Mouse (Mus musculus) kidney, adult 11 months (tissue): Measurements from ENCODE around the gene Baiap2.

ENCODE experiments used
- DNase-seq: peaks from one replicate; pipeline ENCODE4 v3.0.0; 2022

The Baiap2 gene

DNA sequence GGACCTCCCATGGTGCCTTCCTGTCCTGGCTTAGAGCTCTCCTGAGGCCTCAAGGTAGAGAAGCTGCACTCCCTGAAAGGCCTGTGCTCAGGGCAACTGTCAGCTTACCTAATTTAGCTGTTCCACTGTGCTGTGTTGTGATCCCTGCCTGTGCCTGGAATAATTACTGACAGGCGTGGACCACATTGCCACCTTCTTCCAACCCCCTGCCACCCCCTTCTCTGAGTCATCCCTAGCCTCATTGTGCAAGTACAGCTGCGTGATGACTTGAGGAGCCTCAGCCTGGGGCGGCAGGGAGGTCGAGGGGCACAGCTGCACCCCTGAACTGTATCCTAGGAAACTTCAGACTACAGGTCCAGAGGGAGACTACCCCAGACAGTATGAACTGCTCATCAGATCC, 5.7 kb downstream of the Baiap2 start:
- no peak for DNase-seq

- no peak for DNase-seq
These were observed 6.2 kb downstream of the Baiap2 start for GRCm38 (mm10) chr11:119948803-119949202.

- no peak for DNase-seq
These were observed 8.0 kb downstream of the Baiap2 start for GRCm38 (mm10) chr11:119950535-119950934.

DNA sequence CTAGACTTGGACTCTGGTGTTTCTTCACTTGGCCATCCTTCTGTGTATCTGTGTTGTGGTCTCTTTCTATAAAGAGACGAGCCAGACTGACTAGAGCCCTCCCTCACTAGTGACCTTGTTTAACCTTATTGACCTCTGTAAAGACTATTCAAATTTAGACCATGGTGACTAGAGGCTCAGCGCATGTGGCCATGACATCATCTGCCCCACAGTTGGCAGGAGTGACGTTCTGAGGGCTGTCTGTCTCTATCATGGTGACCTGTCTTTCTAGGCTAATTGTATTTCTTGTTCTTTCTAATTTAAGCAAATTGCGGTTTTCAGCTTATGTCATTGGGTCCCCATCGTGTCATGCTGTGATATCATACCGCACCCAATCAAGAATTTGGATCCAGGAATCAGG, 8.8 kb downstream of the Baiap2 start:
- DNase-seq: no peak

- peak; percentile 63 for DNase-seq
These were observed 10.1 kb downstream of the Baiap2 start for GRCm38 (mm10) chr11:119952429-119953224.

GRCm38 (mm10) chr11:119954233-119954632, 11.7 kb downstream of the Baiap2 start:
- DNase-seq: no peak

- DNase-seq: no peak
These were observed 12.3 kb downstream of the Baiap2 start for GRCm38 (mm10) chr11:119954749-119955337.

DNA sequence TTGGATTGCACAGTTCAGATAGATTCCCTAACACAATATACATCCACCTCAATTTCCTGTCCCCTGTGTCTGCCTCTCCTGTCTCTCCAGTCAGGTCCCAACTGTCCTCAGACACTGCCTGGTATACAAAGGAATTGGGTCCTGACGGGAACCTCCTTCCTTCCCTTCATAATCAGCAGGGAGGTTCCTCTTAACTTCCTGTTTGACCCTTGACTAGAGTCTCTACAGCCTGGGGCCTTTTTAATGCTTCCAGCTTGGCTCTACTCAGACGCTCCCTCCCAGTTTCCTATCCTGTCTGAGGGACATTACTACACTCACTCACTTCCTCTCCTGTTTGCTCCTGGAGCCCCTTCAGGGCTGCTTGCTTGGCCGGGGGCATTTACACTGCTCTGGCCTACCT, 12.9 kb downstream of the Baiap2 start:
- DNase-seq: no peak

DNA sequence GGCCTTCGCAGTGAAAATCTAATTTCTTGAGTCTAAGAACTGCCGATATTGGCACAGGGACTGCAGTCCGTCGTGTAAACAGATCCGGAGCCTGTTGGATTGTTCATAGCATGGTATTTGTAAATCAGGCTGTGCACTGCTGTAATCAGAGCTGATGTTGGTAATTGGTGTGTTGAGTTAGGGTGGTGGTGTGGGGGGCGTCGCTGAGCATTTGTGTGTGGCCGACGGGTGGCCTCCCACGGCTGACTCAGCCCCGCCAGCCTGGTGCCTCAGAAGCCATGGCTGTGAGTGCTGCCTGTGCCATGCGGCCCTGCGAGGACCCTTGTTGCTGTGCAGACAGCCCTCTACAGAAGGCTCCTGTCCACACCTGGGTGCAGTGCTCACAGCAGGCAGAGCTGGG, 14.0 kb downstream of the Baiap2 start:
- no peak for DNase-seq

- no peak for DNase-seq
These were observed 16.3 kb downstream of the Baiap2 start for GRCm38 (mm10) chr11:119958856-119959255.

DNA sequence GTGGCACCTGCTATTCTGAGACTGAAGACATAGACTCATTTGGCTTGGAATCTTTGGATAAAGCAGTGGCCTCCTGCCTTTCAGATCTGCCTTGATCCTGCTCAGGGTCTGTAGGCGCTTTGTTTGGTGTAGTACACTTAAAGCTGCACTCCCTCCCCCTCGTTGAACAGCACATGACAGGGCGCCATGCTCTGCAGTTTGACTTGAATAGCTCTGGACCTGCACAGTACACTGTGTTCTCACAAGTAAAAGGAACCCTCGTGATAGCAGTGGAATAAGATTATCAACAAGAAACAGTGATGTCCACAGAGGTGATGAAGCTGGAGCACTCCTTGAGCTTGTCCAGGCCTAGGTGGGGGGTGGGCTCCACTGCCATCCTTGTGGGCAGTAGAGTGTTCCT, 17.2 kb downstream of the Baiap2 start:
- no peak for DNase-seq

DNA sequence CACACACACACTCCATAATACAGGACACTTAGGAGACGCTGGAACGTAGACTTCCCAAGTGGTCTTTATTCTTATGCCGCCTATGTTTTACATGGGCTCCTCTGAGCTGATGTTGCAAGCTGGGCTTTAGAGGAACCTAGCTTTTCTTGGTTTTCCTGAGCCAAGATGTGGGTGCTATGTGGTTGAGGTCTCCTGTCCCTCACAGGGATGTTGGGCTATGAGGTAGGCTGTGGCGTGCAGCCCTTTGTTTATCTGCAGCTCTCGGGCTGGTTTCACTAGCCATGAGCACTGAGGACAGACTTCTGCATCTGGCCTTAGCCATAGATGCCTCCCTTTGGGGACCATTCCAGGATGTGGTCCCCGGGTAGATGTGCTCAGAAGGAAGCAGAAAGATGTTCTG, 18.1 kb downstream of the Baiap2 start:
- DNase-seq: no peak

- no peak for DNase-seq
These were observed 18.9 kb downstream of the Baiap2 start for GRCm38 (mm10) chr11:119961511-119961910.

DNA sequence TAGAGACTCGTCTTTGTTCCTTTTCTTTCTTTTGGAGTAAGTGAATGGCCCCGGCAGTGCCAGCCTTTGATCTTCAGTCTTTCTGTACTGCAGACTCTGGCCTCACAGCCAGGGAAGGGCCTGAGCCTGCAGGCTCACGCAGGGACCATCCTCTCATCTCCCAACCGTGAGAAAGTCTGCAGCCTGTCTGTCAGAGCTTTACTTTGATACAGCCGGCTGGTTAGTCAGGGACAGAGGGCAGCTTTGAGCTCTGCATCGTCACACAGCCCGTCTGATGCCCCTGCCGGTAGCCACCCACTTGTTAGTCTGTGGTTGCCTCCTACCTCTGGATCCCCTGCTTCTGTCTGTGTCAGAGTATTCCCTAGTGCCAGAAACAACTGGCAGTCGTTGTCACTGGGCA, 22.5 kb downstream of the Baiap2 start:
- no peak for DNase-seq

- no peak for DNase-seq
These were observed 23.7 kb downstream of the Baiap2 start for GRCm38 (mm10) chr11:119966294-119966693.

- no peak for DNase-seq
These were observed 24.8 kb downstream of the Baiap2 start for GRCm38 (mm10) chr11:119967401-119967800.

- no peak for DNase-seq
These were observed 25.3 kb downstream of the Baiap2 start for GRCm38 (mm10) chr11:119967892-119968291.

DNA sequence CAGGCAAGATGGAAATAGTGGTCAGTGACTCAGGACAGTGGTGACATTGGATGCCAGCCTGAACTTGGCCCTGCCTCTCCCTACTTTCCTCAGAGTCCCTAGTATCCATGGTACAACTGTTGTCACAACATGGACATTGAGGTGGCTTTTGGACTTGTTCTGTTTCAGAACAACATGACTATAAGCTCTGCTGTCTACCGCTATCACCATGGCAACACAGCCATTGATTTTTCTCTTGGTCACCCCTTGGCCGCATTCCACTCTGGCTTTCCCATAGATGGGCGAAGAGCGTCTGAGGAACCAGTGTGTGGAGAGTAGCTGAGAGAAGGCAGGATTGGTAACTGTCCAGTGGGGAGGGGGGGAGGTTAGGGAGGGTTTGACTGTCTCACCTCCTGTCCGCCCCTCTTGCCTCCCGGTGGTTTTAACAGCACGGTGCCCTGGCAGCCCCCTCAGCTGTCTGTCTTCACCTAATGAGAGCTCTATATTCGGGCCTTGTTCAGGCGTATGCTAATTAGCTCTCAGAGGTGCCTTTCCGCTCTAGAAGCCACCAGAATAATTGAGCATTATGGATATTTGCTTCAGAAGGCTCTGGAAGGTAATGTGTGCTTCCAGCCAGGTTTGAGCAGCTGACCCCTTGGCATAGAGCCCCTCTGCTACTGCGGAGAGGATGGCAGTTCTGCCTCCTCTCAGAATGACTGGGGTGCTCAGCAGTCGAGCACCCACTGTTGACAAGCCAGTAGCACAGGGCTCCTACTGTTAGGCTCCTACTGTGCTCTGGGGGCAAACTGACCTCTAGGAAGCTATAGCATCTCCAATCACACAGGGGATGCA, 27.7 kb downstream of the Baiap2 start:
- no peak for DNase-seq

GRCm38 (mm10) chr11:119973789-119974188, 31.2 kb downstream of the Baiap2 start:
- DNase-seq: no peak

DNA sequence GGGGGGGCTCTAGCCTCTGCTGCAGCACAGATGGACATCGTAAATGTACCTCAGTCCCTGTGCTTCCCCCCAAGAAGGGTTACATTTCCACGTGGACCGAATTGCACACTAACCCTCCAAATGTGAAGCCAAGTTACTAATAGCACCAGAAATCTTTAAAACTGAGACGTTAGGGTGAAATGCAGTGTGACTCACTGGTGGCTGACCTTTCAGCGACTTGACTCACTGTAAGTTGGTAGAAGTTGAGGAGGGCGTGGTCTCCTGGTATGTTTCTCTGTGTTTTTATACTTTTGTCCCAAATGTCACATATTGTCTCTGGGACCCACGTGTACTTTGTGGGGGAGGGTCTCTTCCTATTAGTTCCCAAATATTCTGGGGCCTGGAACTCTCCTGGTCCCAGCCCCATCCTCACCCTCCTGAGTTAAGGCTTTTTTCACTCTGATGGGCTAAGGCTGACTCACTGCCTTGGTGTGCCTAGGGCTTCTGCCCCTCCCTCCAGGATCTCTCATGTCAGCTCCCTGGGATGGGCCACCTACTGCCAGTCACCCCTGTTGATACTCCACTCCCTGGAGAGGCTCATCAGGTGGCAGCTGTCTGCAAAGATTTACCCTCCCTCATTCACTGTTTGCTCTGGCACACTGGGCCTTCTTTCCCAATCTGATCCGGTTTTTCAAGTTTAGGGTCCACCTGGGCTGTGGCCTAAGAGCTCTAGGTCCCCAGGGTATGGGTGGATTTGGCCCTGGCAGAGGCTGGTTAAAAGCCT, 33.4 kb downstream of the Baiap2 start:
- DNase-seq: no peak

DNA sequence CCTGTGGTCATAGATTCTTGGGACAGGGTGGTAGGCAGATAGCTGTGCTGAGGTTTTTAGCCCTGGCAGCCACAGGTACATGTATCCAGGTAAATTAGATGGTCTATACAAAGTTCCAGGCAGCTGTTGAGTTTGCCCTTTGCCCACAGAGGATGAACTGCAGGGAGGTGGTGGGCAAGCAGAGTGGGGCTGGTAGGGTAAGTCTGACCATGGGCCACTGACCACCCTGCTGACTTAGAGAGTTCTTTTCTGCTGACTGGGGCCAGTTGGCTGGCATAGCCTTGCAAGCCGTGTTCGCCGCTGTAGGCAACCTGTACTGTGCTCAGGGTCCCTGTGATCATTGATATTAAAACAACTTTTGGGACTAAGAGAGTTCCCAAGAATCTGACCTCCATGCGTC, 36.1 kb downstream of the Baiap2 start:
- peak; percentile 68 for DNase-seq

GRCm38 (mm10) chr11:119979596-119980385, 37.2 kb downstream of the Baiap2 start:
- peak; percentile 82 for DNase-seq
